Mouse (Mus musculus) frontal cortex, adult (tissue): Measurements from ENCODE around the gene Cacna1c.

Experiments
- ATAC-seq: cut with Nextera tagmentation; 2 replicates; pipeline ENCODE4 v1.9.2; 2017; ENCODE audit warnings: mild to moderate bottlenecking, moderate library complexity, mixed read lengths; ENCODE audit not compliant: low TSS enrichment

The Cacna1c gene

DNA sequence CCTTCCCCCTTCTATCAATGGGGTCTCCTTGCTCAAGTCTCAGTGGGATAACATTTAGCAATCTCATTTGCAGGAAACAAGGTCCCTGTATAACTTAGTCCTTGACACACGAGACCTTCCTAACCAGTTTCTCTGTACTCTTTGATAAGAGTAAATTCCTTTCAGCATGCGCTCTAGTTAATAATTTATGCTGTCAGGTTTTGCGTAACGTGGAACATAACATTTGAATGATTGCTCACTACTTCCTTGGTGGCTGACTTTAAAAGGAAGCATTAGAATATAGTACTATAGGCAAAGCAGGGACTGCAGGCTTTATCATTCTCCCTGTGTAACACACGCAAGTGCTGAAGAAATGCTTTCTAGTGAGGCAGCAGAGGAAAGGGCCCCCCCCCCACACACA, 232.9 kb downstream of the Cacna1c start:
- no peak for ATAC-seq

GRCm38 (mm10) chr6:118958529-118958928, 237.7 kb downstream of the Cacna1c start:
- no peak for ATAC-seq

GRCm38 (mm10) chr6:118956234-118956633, 240.0 kb downstream of the Cacna1c start:
- ATAC-seq: peak; percentile 88

DNA sequence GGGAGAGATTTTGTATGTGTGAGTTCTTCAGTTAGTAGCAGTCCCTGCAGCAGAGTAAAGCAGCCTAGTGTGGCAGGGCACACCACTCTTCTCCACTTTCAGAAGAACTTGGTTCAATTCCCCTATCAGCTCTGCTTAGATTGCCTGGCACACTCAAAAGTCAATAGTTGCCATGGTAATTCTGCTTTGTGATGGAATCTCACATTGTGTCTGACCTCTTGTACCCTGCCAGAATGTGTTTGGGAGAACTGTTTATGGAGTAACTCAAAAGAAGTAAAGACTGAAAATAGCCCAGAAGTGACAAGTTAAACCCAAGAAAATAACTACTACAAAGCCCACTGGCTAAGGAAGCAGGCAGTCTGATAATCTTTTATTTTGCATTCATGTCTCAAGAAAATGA, 240.4 kb downstream of the Cacna1c start:
- ATAC-seq: no peak

DNA sequence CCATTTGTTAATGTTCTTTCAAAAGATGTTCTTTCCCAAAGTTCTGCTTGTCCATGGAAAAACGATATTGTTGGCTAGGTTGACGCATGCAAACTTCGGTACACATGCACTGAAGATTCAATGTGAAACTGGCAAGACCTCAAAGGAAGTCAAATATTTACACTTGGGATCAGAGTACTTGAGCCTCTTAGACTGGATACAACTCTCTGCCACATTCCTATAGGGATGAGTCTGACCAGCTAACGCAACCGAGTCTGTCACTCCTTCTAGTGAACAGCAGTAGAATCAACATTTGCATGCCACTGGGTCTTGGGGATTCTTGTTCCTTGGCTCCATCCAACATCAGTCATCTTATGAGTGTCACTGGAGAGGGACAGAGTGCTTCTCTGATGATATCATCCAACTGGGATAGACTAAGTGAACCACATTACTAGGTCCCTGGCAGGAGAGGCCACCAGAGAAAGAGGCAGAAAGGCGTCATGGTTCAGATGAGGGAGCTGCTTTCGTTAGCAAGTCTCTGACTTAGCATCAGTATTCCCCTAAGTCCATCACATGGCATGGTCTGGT, 241.1 kb downstream of the Cacna1c start:
- no peak for ATAC-seq

- ATAC-seq: no peak
Measured at GRCm38 (mm10) chr6:118952377-118952776, 243.8 kb downstream of the Cacna1c start.

DNA sequence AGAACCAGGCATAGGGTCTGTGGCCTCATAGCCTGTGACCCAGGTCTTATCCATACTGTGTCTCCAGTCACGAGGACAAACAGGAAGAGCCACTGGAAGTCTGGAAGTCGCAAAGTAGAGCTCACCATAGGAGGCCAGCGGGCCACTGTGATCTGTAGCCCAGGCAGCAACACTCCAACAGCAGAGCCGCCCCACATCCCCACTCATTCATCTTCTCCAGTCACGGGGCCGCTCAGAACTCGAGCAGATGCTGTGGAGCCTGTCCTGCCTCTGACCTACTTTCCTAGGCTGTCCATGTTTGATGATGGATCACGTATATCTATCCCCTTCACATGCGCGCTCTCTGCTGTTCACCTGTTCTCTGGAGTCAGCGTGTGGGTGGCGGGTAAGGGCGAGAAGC, 246.0 kb downstream of the Cacna1c start:
- ATAC-seq: peak; percentile 67

DNA sequence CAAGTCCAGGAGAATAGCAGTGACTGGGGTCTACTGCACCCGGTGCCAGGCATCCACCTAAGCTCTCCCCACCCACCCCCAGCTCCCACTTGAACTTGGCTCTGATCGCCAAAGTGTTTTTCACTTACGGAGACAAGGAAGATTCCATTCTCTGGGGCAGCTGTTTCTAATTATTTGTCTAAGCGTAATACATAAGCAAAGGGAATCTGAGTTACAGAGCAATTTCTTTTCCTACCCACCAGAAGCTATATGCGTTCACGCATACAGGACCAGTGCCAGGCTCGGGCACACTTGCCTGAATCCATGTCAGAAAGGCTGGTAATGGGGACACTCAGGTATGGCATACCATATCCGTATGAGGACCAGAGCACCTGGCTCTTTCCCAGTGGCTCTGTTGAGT, 248.9 kb downstream of the Cacna1c start:
- ATAC-seq: no peak

- ATAC-seq: no peak
Measured at GRCm38 (mm10) chr6:118946660-118947059, 249.6 kb downstream of the Cacna1c start.

DNA sequence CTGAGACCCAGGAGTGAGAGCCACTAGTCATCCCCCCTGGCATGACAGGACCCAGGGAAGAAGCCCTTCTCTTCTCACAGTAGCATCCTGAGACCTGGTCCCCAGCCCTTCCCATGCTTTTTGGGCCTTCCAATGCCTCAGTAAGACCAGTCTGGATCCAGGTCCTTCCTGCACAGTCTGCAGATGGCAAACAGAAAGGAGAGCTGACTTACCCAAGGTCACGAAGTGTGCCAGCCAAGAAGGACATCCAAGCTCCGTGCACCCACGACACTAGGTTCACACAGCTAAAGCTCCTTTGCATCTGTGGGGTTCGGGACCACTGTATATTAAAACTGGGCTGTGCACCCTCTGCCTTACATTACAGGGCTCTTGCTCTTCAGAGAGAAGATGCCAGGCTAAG, 252.1 kb downstream of the Cacna1c start:
- ATAC-seq: no peak

- no peak for ATAC-seq
Measured at GRCm38 (mm10) chr6:118941816-118942215, 254.4 kb downstream of the Cacna1c start.

GRCm38 (mm10) chr6:118941036-118941435, 255.2 kb downstream of the Cacna1c start:
- ATAC-seq: no peak

DNA sequence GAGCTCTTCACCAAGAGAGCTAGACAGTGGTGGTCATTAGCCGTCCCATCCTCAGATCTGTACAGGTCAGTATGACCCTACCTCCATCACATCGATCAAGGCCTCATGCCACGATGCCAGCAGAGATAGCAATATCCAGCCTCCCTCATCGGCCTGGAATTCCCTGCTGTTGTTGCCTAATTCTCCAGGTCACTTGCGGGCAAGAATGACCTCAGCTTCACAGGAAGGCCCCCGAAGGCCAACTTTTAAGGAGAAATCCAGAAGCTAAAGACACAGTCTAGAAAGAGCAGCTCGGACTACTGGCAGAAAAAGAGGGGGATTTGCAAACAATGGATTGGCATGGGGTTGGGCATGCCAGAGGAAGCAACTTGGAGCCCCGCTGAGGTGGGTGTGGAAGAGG, 256.6 kb downstream of the Cacna1c start:
- no peak for ATAC-seq

DNA sequence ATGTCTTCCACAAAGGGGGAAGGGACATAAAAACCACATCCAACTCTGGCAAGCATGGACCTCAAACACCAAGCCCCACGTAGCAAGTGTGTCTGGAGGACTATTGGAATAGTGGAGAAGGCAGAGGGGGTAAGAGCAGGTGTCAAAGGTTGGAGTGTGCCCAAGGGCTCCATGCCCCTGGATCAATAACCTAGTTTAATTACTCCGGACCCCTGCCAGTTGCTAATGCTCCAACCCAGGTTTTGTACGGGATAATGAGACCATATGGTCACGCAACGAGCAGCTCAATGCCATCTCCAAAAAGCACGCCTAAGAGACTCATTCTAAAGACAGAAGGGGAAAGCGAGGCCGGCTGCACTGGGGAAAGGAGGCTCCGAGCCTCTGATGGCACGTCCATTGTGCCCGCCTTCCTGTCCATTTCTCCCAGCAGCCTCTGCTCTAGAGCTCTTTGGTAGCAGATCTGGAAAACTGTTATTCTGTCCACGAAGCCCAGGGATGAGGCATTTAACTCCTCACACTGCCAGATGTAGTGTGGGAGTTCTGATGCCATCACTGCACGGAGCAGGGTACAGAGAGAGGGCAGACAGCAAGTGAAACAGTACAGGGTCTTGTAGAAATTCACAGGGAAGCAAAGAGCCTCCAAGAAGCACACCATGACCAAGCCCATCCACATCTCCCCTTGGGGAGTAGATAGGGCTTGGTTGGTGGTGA, 257.7 kb downstream of the Cacna1c start:
- ATAC-seq: peak; percentile 50

- ATAC-seq: no peak
Measured at GRCm38 (mm10) chr6:118937536-118937935, 258.7 kb downstream of the Cacna1c start.

- peak; percentile 45 for ATAC-seq
Measured at GRCm38 (mm10) chr6:118935520-118936415, 260.4 kb downstream of the Cacna1c start.

- ATAC-seq: no peak
Measured at GRCm38 (mm10) chr6:118934243-118934902, 261.8 kb downstream of the Cacna1c start.

DNA sequence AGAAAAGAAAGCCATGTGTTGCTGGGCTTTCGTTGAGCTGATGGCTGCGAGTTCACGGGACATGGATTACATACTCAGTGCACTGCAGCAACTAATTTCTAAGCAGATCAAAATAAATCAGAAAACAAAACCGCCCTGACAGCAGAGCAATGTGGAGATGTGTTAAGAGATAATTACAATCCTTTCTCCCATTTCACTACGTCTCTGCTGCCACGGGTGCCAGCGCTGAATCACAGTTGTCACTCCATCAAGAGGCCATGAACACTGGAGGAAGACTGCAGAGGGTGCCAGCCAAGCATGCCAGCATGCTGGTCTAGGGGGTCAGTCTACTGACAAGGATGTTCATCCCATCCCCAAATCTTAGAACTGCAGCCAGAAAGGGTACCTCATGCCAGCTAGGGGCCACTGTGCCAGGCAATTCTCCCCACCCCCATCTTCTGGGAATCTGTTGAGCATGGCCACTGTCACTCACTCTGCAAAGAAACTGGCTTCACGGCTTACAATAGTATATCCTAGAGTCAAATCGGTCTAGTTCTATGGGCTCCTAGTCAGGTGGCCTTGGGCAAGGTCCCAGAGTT, 263.1 kb downstream of the Cacna1c start:
- ATAC-seq: 0 out of 2 replicates have a peak, but pooled peaks have one; percentile 9

GRCm38 (mm10) chr6:118932002-118932700, 264.1 kb downstream of the Cacna1c start:
- ATAC-seq: no peak

DNA sequence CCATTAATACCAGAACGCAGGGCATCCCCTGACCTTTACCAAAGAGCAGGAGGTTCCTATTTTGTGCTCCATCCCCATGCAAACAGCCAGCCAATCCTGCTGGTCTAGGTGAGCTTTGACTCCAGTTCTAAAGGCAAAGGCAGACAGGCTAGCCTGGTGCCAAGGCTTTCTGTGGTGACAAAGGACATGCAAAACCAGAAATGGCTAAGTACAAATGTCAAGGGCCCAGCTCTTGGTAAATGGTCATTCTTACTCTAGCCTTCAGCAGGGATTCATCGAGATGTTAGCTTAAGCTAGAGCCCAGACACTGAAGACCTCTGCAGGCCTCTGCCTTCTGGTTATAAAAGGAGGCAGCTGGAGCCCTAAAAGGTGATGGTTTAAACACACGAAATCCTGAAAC, 269.5 kb downstream of the Cacna1c start:
- no peak for ATAC-seq

DNA sequence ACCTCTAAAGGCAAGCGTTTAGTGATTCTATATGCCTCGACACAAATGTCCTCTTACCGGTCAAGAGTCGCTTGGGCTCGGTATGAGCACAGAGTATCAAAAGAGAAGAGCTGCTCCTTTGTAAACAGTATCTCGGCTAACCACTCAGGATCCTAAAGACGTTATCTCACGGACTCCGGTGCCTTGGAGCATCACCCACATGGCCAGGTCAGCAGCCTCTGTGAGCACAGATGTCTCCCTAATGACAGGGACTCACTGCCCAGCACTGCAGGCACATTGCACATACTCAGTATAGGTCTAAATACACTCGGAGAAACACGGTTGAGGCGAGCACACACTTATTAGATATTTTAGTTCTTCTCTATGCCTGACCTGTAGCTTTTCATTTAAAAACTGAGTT, 271.8 kb downstream of the Cacna1c start:
- no peak for ATAC-seq
